Mouse (Mus musculus) kidney, adult 2 months (tissue): ENCODE results near the gene Aox1.

Experiments used
- CTCF ChIP-seq: fragments of 200-500 bp; conservative IDR thresholded peaks from 2 replicates; pipeline ENCODE4 v1.5.1; 2011; ENCODE audit warnings: low read depth, mild to moderate bottlenecking, control low read depth, low read length, moderate library complexity, mixed read lengths; ENCODE audit not compliant: insufficient read depth, insufficient read length
- POLR2A ChIP-seq: fragments of 200-500 bp; IDR thresholded peaks from one replicate; pipeline ENCODE4 v1.6.1; 2011; ENCODE audit warnings: low read depth, low read length, control low read depth

DNA sequence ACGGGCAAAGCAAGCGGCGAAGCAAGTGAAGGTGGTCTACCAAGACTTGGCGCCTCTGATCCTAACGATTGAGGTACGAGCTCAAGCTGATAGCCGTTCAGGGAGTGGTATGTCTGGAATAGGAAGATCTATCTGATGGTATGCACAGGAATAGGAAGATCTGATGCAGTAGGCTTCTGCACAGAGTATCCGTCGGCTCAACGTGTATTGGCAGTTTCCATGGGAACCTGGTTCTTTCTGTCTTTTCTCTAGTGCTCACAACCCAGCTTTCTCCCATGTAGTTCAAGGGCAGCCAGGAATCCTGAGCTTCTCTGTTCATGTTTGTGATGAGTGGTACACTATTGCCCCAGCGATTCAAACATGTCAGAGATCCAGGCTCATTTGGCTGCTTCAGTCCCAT is 40.4 kb downstream of the Aox1 start:
- no peak for TF ChIP-seq CTCF
- no peak for TF ChIP-seq POLR2A
